Mouse (Mus musculus): ENCODE measurements around the gene Snx6.
"Not testable (repeated sequence)": the region's sequence is repeated elsewhere in the genome, so short reads cannot be mapped to it uniquely, and the experiment has no call there.

Snx6 gene

DNA sequence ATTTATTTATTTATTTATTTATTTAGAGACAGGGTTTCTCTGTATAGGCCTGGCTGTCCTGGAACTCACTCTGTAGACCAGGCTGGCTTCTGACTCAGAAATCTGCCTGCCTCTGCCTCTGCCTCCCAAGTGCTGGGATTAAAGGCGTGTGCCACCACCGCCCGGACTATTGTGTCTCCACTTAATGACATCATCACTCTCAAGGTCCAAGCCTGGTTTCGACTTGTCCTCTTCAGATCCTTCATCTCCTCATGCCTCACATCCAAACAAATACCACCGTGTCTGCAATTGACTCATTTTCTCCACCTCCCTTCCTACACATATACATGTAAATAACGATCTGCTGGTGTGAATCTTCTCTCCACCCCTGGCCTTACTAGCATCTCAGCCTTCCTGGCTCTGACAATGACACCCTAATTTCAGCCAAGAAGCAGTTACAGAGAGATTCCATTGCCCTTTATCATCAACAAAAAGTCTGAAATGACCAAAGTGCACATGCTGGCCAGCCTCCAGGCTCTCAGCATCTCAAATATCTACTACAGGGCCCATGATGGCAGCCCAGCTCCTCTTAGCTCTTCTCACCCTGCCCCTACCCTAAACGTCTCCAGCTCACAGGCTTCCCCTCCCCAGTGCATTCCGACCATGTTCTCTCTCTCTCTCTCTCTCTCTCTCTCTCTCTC, 1.2 kb upstream of the Snx6 start:
- DNase-seq: no peak

DNA sequence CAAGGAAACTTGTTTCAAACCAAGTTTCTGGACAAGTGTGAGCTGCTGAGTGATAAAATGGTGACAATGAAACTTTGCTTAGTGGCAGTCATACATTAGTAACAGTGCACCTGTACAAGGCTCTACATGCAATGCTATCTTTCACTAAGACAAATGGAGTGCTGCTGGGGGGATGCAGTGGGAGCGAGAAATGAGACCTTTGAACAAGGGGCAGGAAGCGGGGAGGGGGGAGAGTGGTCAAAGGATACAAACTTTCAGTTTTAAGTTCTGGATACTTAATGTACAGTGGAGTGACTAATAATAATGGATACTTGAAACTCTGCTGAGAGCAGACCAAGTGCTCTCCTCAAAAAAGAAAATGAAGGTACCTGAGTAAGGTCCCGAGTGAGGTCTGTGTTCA, 1.1 kb downstream of the Snx6 start:
- DNase-seq: no peak

DNA sequence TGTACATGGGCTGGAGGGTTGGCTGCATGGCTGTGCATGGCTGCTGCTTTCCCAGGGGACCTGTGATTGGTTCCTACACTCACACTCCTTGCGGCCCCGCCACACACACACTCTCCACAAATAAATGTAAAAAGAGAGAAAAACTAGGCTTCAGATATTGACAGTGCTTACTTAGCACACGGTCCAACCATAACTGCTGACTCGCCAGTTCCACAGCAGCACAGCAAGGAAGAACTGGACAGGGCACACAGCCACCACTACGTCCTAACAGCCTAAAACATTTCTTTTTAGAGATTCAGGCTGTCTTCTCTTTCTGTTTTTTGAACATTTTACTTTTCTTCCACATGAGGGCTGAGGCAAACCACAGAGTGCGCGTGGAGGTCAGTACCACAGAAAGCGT, 4.0 kb downstream of the Snx6 start:
- no peak for DNase-seq

DNA sequence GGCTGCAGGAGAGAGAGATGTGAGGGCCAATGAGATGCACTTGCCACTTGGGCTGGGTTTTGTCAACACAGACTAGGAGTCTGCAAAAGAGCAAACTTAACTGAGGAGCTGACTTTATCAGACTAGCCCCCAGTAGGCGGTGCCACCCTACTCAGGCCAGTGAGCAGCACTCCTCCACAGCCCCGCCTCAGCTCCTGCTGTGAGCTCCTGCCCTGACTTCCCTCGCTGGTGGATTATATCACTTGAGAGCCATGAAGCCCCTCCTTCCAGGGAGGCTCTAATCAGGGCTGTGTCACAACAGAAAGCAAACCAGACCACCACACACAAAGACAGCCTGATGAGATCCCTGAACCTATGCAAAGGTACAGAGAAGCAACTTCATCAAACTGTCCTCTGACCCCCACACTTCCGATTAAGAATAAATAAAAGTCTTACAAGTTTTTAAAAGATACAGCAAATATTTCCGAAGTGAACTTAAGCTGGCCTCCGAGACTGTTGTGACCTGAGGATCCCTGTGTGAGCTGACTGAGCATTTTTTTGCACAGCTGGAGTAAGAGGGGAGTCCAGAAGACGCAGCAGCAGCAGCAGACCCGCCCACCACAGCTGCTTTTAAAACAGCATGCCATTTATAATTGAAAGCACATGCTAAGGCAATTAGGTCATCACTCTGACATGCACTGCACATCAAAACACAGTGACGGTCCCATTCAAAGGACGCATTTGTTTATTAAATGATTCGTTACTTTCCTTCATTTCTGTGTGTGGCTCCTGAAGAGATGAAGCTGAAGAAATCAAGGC, 6.0 kb downstream of the Snx6 start:
- no peak for DNase-seq

DNA sequence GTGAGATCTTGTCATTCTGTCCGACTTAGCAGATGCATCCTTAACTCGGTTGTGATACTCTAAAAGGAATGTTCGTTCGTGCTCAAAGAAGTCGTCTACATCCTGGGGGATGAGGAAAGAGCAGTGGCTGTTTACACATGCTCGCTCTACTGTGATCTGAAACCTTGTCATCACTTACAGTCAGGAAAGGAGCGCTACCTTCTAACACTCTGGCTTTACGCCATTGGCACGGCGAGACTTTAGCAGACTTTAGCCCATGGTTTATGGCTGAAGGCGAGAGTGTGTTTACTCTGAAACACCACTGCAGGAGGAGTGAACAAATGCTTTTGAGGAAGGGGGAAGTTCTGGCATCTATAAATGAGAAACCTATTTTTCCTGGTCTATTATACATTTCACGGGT, 31.9 kb downstream of the Snx6 start:
- no peak for DNase-seq

DNA sequence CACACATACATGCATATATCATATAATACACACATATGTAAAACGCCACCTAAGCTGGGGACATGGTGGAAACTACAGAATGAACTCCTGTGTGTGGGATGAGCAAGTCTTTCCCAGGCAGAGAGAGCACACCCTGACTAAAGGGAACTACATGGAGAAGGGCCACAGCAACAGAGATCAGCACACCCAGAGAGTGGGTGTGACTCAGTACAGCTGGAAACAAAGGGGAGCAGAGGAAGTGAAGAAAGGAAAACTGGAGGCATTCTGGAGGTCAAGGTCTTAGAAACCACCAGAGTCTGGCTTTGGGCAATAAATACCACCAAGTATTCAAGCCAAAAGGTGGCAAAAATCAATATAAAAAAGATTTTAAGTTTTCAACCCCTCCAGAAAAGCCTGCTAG, 34.8 kb downstream of the Snx6 start:
- no peak for DNase-seq

DNA sequence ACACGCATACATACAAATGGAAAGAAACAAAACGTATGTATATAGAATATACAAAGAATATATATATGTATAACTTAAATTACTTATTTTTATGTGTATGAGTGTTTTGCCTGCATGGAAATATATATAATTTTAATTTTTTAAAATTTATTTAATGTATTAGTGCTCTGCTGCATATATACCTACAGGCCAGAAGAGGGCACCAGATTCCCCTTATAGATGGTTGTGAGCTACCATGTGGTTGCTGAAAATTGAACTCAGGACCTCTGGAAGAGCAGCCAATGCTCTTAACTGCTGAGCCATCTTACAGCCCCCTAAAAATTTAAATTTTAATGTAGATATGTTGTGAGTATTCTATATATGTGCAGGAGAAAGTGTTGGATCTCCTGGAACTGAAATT, 36.7 kb downstream of the Snx6 start:
- no peak for DNase-seq

DNA sequence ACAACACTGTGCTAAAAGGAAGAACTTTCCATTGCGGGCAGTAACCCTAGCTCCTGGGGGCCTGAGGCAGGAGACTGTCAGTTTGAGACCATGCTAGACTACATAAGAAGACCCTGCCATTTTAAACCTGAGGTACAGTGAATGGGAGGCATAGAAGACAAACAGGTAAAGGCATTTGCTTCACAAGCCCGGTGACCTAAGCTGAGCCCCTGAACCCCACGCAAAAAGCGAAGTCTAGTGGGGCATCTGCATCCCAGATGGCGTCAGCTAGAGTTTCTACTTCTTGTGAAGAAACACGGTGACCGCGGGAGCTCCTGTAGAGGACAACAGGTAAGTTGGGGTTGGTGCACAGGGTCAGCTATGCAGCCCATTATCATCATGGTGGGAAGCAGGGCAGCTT, 46.9 kb downstream of the Snx6 start:
- no peak for DNase-seq

DNA sequence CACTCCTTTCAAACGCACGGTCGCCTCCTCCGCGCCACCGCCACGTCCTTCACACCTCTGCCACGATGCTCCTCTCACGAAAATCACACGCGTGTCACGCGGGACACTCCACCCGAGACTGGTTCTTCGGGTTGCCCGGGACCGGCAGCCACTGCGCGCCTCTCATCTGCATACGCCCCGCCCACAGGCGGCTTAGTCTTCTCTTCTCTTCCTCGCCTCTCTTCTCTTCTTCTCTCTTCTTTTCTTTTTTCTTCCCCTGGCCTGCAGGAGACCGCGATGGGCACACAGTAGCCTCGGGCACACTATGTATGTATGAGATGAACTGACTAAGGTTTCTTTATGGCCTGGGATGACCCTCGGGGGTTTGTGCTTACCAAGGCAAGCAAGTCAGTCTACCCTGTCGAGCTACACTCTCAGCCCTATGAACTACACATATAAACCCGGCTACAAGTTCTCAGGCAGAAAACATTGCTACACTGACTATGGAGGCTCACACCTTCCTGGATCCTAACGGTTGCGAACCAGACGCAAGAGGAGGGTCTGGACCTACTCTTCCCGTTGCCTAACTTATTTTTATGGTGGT, 56.8 kb downstream of the Snx6 start:
- peak; percentile 16 to 33 for DNase-seq

DNA sequence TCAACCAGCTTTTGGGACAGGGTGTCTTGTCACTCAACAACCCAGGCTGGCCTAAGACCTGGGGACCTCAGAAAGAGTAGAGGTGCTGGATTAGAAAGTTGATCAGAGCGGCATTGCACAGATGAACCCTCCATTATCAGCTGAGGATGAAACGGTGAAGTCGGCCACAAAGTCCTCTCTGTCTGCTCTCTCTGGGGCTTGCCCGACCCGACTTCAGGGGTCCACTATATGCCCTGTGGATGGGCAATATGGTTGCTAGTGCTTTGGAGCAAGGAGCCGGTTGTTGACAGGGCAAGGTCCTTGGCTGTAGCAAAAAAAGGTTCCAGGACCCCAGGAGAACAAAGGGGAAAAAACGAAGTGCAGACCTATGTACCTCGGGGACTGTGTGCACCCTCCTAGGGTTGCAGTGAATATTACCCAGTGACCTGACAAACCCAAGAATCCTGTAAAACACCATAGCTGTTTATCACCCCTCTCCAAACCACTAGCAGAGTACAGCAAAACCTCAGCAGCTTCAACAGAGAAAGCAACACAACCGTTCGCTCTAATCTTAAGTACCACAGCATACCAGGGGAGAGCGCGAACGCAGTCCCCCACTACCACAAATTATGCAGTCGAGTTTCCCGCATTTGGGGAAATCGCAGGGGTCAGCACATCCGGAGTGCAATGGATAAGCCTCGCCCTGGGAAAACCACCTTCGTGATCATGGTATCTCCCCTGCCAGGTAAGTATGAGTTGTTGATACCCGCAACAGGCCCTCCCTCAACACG, 57.4 kb downstream of the Snx6 start:
- not testable (repeated sequence) for DNase-seq

DNA sequence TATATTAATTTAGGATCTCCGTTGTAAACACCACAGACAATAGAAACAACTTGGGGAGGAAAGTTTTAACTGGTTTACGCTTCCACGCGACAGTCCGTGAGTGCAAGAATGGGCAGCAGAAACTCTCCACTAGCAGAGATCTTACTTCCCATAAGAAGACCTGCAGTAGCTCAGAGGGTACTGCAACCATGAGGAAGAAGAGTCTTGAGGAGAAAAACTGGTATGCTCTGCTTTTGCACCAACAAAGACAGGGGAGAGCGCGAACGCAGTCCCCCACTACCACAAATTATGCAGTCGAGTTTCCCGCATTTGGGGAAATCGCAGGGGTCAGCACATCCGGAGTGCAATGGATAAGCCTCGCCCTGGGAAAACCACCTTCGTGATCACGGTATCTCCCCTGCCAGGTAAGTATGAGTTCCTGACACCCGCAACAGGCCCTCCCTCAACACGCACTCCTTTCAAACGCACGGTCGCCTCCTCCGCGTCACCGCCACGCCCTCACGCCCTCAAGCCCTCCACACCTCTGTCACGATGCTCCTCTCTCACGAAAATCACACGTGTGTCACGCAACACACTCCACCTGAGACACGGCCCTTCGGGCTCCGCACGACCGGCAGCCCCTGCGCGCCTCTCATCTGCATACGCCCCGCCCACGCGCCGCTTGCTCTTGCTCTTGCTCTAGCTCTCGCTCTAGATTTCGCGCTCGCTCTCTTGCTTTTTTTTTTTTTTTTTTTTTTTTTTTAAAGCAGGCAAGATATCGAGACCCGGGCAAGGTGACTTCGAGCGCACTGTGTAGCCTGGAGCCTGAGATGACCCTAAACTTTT, 61.0 kb downstream of the Snx6 start:
- DNase-seq: peak; percentile 31 to 39

DNA sequence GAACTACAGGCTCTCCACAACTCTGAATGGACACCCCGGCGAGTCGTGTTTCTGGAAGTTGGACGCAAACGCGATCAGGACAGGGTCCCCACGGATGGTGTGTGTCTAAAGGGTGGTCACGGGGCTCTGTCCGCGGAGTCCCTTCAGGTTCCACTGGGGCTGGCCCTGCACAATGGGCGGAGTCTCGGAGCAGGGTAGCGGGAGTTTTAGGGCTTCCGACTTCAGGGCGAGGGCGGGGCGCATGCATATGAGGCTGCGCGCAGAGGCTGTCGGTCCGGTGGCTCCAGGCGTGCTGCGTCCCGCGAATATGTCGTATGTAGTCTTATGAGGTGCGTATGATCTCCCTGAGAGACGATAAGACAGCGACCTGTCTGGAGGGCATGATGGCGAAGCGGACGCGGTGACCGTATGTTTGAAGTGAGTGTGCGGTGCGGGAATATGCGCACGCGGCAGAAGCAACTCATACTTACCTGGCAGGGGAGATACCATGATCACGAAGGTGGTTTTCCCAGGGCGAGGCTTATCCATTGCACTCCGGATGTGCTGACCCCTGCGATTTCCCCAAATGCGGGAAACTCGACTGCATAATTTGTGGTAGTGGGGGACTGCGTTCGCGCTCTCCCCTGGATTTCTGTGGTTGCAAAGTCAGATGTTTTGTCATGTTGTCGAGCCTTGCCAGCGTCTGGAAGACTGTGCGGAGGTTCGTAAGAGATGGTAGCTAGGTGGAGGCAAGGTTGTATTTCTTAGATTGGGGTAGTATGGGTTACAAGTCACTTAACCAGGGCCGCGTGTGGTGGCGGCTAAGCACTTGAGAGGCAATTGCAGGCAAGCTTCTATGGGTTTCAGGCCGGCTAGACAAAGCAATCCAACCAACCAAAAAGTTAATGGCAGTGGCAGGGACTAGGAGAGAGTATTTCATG, 66.1 kb downstream of the Snx6 start:
- not testable (repeated sequence) for DNase-seq

DNA sequence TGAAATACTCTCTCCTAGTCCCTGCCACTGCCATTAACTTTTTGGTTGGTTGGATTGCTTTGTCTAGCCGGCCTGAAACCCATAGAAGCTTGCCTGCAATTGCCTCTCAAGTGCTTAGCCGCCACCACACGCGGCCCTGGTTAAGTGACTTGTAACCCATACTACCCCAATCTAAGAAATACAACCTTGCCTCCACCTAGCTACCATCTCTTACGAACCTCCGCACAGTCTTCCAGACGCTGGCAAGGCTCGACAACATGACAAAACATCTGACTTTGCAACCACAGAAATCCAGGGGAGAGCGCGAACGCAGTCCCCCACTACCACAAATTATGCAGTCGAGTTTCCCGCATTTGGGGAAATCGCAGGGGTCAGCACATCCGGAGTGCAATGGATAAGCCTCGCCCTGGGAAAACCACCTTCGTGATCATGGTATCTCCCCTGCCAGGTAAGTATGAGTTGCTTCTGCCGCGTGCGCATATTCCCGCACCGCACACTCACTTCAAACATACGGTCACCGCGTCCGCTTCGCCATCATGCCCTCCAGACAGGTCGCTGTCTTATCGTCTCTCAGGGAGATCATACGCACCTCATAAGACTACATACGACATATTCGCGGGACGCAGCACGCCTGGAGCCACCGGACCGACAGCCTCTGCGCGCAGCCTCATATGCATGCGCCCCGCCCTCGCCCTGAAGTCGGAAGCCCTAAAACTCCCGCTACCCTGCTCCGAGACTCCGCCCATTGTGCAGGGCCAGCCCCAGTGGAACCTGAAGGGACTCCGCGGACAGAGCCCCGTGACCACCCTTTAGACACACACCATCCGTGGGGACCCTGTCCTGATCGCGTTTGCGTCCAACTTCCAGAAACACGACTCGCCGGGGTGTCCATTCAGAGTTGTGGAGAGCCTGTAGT, 76.4 kb downstream of the Snx6 start:
- DNase-seq: not testable (repeated sequence)

DNA sequence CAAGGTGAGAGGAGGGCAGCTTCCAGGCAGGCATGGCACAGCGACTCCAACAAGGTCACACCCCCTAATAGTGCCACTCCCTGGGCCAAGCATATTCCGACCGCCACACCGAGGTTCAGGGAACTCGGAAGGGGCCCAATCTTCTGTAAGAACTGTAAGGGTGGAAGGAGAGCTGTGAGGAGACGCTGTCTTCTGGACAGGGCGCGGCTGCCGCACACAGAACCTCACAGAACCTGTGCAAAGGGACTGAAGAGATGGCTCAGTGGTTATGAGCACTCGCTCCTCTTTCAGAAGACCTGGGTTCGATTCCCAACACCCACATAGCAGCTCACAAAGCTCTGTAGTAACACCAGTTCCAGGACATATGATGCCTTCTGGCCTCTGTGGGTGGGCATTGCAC, 78.0 kb downstream of the Snx6 start:
- DNase-seq: not testable (repeated sequence)

DNA sequence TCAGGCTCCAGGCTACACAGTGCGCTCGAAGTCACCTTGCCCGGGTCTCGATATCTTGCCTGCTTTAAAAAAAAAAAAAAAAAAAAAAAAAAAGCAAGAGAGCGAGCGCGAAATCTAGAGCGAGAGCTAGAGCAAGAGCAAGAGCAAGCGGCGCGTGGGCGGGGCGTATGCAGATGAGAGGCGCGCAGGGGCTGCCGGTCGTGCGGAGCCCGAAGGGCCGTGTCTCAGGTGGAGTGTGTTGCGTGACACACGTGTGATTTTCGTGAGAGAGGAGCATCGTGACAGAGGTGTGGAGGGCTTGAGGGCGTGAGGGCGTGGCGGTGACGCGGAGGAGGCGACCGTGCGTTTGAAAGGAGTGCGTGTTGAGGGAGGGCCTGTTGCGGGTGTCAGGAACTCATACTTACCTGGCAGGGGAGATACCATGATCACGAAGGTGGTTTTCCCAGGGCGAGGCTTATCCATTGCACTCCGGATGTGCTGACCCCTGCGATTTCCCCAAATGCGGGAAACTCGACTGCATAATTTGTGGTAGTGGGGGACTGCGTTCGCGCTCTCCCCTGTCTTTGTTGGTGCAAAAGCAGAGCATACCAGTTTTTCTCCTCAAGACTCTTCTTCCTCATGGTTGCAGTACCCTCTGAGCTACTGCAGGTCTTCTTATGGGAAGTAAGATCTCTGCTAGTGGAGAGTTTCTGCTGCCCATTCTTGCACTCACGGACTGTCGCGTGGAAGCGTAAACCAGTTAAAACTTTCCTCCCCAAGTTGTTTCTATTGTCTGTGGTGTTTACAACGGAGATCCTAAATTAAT, 81.5 kb downstream of the Snx6 start:
- peak; percentile 54 to 64 for DNase-seq

DNA sequence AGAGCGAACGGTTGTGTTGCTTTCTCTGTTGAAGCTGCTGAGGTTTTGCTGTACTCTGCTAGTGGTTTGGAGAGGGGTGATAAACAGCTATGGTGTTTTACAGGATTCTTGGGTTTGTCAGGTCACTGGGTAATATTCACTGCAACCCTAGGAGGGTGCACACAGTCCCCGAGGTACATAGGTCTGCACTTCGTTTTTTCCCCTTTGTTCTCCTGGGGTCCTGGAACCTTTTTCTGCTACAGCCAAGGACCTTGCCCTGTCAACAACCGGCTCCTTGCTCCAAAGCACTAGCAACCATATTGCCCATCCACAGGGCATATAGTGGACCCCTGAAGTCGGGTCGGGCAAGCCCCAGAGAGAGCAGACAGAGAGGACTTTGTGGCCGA, 85.0 kb downstream of the Snx6 start:
- peak; percentile 20 to 37 for DNase-seq

DNA sequence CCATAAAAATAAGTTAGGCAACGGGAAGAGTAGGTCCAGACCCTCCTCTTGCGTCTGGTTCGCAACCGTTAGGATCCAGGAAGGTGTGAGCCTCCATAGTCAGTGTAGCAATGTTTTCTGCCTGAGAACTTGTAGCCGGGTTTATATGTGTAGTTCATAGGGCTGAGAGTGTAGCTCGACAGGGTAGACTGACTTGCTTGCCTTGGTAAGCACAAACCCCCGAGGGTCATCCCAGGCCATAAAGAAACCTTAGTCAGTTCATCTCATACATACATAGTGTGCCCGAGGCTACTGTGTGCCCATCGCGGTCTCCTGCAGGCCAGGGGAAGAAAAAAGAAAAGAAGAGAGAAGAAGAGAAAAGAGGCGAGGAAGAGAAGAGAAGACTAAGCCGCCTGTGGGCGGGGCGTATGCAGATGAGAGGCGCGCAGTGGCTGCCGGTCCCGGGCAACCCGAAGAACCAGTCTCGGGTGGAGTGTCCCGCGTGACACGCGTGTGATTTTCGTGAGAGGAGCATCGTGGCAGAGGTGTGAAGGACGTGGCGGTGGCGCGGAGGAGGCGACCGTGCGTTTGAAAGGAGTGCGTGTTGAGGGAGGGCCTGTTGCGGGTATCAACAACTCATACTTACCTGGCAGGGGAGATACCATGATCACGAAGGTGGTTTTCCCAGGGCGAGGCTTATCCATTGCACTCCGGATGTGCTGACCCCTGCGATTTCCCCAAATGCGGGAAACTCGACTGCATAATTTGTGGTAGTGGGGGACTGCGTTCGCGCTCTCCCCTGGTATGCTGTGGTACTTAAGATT, 85.6 kb downstream of the Snx6 start:
- peak in 1 of 2 experiments; percentile 1 for DNase-seq

DNA sequence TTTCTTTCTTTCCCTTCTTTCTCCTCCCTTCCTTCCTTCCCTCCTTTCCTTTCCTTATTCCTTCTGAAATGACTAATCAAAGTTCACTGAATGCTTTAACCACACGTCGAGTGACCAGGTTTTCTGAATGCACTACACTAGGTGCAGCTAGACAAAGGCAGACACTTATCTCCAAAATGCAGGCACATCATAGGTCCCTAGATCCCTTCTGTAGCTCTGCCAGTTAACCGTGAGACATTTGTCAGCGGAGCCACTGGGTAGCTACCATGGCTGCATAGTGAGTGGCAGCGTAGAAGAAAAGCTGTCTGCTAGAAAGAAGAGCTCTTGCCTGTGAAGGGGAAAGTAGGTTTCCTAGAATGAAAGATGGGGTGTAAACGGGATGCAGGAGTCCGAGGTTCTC, 96.1 kb downstream of the Snx6 start:
- DNase-seq: no peak
